Mouse (Mus musculus): ENCODE results near the gene Invs.

GRCm38 (mm10) chr4:48316036-48316435 lies 36.5 kb downstream of the Invs start:
- no peak for TF ChIP-seq POLR2AphosphoS2 (IDR thresholded peaks at IDR 0.05; ENCODE audit: low read depth, low read length)
- TF ChIP-seq E2F4 (IDR thresholded peaks at IDR 0.05; ENCODE audit: insufficient replicate concordance, low read depth, low read length), result no peak

All from CH12.LX (cell line).